Mouse (Mus musculus) thymus, adult 18-20 months (tissue): ENCODE data around the gene Tmem230.

ENCODE experiments used
- DNase-seq, 2 experiments: peaks; one replicate each; pipeline ENCODE4 v3.0.0; 2022; ENCODE audit warnings: mixed read lengths in 2 of 2

Tmem230 gene

GRCm38 (mm10) chr2:132232413-132232945 is 15.1 kb downstream of the Tmem230 start:
- DNase-seq, result no peak

- no peak for DNase-seq
Observed at GRCm38 (mm10) chr2:132224359-132224758, 23.2 kb downstream of the Tmem230 start.

GRCm38 (mm10) chr2:132221611-132222073 is 26.0 kb downstream of the Tmem230 start:
- DNase-seq, result no peak

- no peak for DNase-seq
Observed at GRCm38 (mm10) chr2:132211995-132212656, 35.5 kb downstream of the Tmem230 start.

- DNase-seq, result no peak
Observed at GRCm38 (mm10) chr2:132210806-132211312, 36.7 kb downstream of the Tmem230 start.

- DNase-seq, result no peak
Observed at GRCm38 (mm10) chr2:132208246-132208881, 39.2 kb downstream of the Tmem230 start.

- DNase-seq, result no peak
Observed at GRCm38 (mm10) chr2:132206316-132206881, 41.2 kb downstream of the Tmem230 start.

- no peak for DNase-seq
Observed at GRCm38 (mm10) chr2:132205549-132205948, 42.1 kb downstream of the Tmem230 start.

- no peak for DNase-seq
Observed at GRCm38 (mm10) chr2:132203773-132204172, 43.8 kb downstream of the Tmem230 start.

- DNase-seq, result no peak
Observed at GRCm38 (mm10) chr2:132203186-132203585, 44.4 kb downstream of the Tmem230 start.

GRCm38 (mm10) chr2:132198017-132198933 is 49.3 kb downstream of the Tmem230 start:
- DNase-seq, result no peak

GRCm38 (mm10) chr2:132195602-132196001 is 52.0 kb downstream of the Tmem230 start:
- DNase-seq, result no peak

- no peak for DNase-seq
Observed at GRCm38 (mm10) chr2:132190602-132191161, 56.9 kb downstream of the Tmem230 start.
